Mouse (Mus musculus) intestine, embryonic 15.5 days (tissue): ENCODE measurements around the gene BC004004. TPM values are rescaled to one million over a fixed set of nuclear protein-coding genes. Genes with fewer than 3 reads are reported as not detected.

Experiments used
- ATAC-seq: fragments of 200-750 bp; cut with Nextera tagmentation; 2 replicates; pipeline ENCODE4 v1.8.0; 2017; ENCODE audit warnings: moderate TSS enrichment, moderate library complexity
- H3K27ac ChIP-seq: fragments of 300-500 bp; sonication (generic); 2 replicates; pipeline ENCODE4 v1.5.1; 2015; ENCODE audit warnings: mild to moderate bottlenecking, inconsistent platforms
- H3K27me3 ChIP-seq: fragments of 300-500 bp; sonication (generic); replicated peaks from 2 replicates; pipeline ENCODE4 v1.6.1; 2015; ENCODE audit warnings: inconsistent platforms
- H3K36me3 ChIP-seq: fragments of 300-500 bp; sonication (generic); 2 replicates; pipeline ENCODE4 v1.6.1; 2015; ENCODE audit warnings: inconsistent platforms
- H3K4me1 ChIP-seq: fragments of 300-500 bp; sonication (generic); replicated peaks from 2 replicates; pipeline ENCODE4 v1.6.1; 2015; ENCODE audit warnings: inconsistent platforms
- H3K4me2 ChIP-seq: fragments of 300-500 bp; sonication (generic); replicated peaks from 2 replicates; pipeline ENCODE4 v1.6.1; 2015; ENCODE audit warnings: mild to moderate bottlenecking, inconsistent platforms
- H3K4me3 ChIP-seq: fragments of 300-500 bp; sonication (generic); replicated peaks from 2 replicates; pipeline ENCODE4 v1.5.1; 2015; ENCODE audit warnings: inconsistent platforms
- H3K9ac ChIP-seq: fragments of 300-500 bp; sonication (generic); 2 replicates; pipeline ENCODE4 v1.6.1; 2015; ENCODE audit warnings: inconsistent platforms
- H3K9me3 ChIP-seq: fragments of 300-500 bp; sonication (generic); 2 replicates; pipeline ENCODE4 v1.6.1; 2016; ENCODE audit warnings: inconsistent platforms
- WGBS: fragments of 180-500 bp; shearing (Covaris S2); methylation state at CpG from one replicate; pipeline ENCODE4 v1.1.7; 2015; 5-methylcytosine and 5-hydroxymethylcytosine counted together
- polyA plus RNA-seq: library from polyadenylated mRNA; unstranded; fragments of >200 nt; fragmentation: Nextera tagmentation; extraction: Ambion mirVana; gene quantifications from 2 replicates; pipeline ENCODE4 v1.2.1, GENCODE M21; 2015

BC004004 gene
- polyA plus RNA-seq = 78.3 and 83.5 TPM in 2 replicates

- WGBS = 0% methylated on average over 63 of the region's 63 CpGs
- peak within 1 kb of the TSS; percentile 92 for H3K9ac ChIP-seq
- peak; percentile 92 for ATAC-seq
- peak within 1 kb of the TSS; percentile 60 for H3K4me2 ChIP-seq
- H3K9me3 ChIP-seq = no peaks in the 10 kb centered on the region
- peak within 1 kb of the TSS; percentile 94 for H3K27ac ChIP-seq
- H3K36me3 ChIP-seq = no peaks in the 10 kb centered on the region
- peaks cover 9% of the 10 kb centered on the region for H3K4me1 ChIP-seq
- no peaks in the 10 kb centered on the region for H3K27me3 ChIP-seq
- peak within 1 kb of the TSS; percentile 82 for H3K4me3 ChIP-seq
These were observed at the start of gene BC004004 for GRCm38 (mm10) chr17:29268682-29269348. BC004004 (plus strand) TSS chr17:29268788.

GRCm38 (mm10) chr17:29220631-29221030 lies 48.0 kb upstream of the BC004004 start:
- WGBS = 73% methylated on average over 14 of the region's 14 CpGs
- Histone ChIP-seq H3K27me3 (no peaks in the 10 kb centered on the region), H3K4me2 (no peak overlapping the region), H3K27ac (no peak overlapping the region), H3K9ac (no peak overlapping the region), H3K4me1 (no peaks in the 10 kb centered on the region), H3K9me3 (no peaks in the 10 kb centered on the region), H3K4me3 (no peak overlapping the region), H3K36me3 (no peaks in the 10 kb centered on the region)
- no peak for ATAC-seq

GRCm38 (mm10) chr17:29231109-29231508 lies 37.5 kb upstream of the BC004004 start:
- no peak overlapping the region for H3K4me3 ChIP-seq
- no peaks in the 10 kb centered on the region for H3K36me3 ChIP-seq
- no peaks in the 10 kb centered on the region for H3K9me3 ChIP-seq
- peaks cover 5% of the 10 kb centered on the region; the same call in 1 of the 2 replicates for H3K27me3 ChIP-seq
- no peak for ATAC-seq
- 69% methylated on average over 10 of the region's 10 CpGs for WGBS
- H3K27ac ChIP-seq = no peak overlapping the region
- peaks cover 5% of the 10 kb centered on the region for H3K4me1 ChIP-seq
- H3K9ac ChIP-seq = no peak overlapping the region
- H3K4me2 ChIP-seq = no peak overlapping the region

DNA sequence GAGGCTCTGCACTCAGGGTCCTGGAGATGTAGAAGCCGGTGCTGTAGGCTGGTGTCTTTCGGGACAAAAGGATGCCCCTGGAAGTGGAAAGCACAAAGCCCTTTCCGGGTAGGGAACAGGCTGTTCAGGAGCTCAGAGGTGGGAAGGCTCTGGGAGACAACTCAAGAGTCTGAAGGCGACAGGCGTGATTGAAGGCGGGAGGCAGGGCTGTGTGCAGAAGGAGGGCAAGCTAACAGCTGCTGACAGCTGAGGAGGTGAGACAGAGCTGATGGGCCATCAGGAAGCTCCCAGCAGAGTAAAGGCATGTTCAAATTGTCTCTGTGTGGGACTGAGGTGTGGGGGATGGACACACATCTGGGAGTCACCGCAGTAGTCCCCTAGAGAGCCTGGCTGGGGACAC lies 32.5 kb upstream of the BC004004 start:
- no peaks in the 10 kb centered on the region for H3K36me3 ChIP-seq
- H3K4me3 ChIP-seq = no peak overlapping the region
- no peak overlapping the region for H3K27ac ChIP-seq
- WGBS = 66% methylated on average over 7 of the region's 7 CpGs
- H3K9ac ChIP-seq = no peak overlapping the region
- H3K27me3 ChIP-seq = peaks cover 25% of the 10 kb centered on the region
- H3K9me3 ChIP-seq = no peaks in the 10 kb centered on the region
- H3K4me2 ChIP-seq = peak overlapping the region; percentile 92
- no peak for ATAC-seq
- H3K4me1 ChIP-seq = peaks cover 28% of the 10 kb centered on the region

DNA sequence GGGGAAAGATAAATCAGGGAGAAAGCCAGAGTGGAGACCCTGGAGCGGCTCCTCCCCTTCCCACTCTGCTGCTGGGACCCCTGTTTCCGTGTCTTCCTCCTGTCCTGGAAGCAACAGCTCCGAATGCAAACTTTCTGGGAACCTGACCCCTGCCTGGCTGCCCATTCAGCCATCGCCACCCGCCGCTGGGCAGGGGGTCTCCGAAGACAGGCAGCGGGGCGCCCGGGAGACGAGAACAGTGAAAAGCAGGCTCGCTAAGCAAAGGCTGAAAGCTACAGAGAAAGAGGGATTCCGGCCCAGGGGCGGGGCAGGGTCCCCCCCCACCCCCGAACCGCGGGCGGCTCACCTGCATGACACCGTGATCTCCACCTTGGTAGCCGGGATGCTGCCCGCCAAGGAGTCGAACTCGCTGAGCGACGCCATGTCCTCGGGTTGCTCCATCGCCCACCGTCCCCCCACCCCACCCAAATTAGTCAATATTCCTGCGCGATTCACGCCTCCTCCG lies 31.3 kb upstream of the BC004004 start:
- Histone ChIP-seq H3K9ac (peak overlapping the region; percentile 48), H3K27me3 (peaks cover 25% of the 10 kb centered on the region), H3K4me3 (peak overlapping the region; percentile 58), H3K36me3 (no peaks in the 10 kb centered on the region), H3K4me1 (peaks cover 28% of the 10 kb centered on the region), H3K4me2 (peak overlapping the region; percentile 92), H3K27ac (no peak overlapping the region), H3K9me3 (no peaks in the 10 kb centered on the region)
- ATAC-seq = 0 out of 2 replicates have a peak, but pooled peaks have one; percentile 10
- under 1% methylated on average over 32 of the region's 32 CpGs for WGBS

GRCm38 (mm10) chr17:29237772-29238420 lies 30.7 kb upstream of the BC004004 start, which contains the start of gene Cpne5:
Cpne5 (minus strand) TSS chr17:29238167.
- peaks cover 28% of the 10 kb centered on the region for H3K4me1 ChIP-seq
- H3K9ac ChIP-seq = peak within 1 kb of the TSS; percentile 48
- H3K36me3 ChIP-seq = no peaks in the 10 kb centered on the region
- no peak within 1 kb of the TSS for H3K27ac ChIP-seq
- peaks cover 25% of the 10 kb centered on the region for H3K27me3 ChIP-seq
- peak within 1 kb of the TSS; percentile 58 for H3K4me3 ChIP-seq
- no peaks in the 10 kb centered on the region for H3K9me3 ChIP-seq
- ATAC-seq = peak; percentile 78
- WGBS = under 1% methylated on average over 58 of the region's 73 CpGs
- peak within 1 kb of the TSS; percentile 92 for H3K4me2 ChIP-seq

- peak overlapping the region; percentile 92 for H3K4me2 ChIP-seq
- peaks cover 25% of the 10 kb centered on the region for H3K4me1 ChIP-seq
- H3K9me3 ChIP-seq = no peaks in the 10 kb centered on the region
- no peak overlapping the region for H3K27ac ChIP-seq
- ATAC-seq = 0 out of 2 replicates have a peak, but pooled peaks have one; percentile 12
- 4% methylated on average over 21 of the region's 23 CpGs for WGBS
- H3K4me3 ChIP-seq = peak overlapping the region; percentile 58
- no peaks in the 10 kb centered on the region for H3K36me3 ChIP-seq
- peak overlapping the region; percentile 48; the same call in 1 of the 2 replicates for H3K9ac ChIP-seq
- H3K27me3 ChIP-seq = peaks cover 25% of the 10 kb centered on the region
These were observed 30.1 kb upstream of the BC004004 start for GRCm38 (mm10) chr17:29238421-29238945.

DNA sequence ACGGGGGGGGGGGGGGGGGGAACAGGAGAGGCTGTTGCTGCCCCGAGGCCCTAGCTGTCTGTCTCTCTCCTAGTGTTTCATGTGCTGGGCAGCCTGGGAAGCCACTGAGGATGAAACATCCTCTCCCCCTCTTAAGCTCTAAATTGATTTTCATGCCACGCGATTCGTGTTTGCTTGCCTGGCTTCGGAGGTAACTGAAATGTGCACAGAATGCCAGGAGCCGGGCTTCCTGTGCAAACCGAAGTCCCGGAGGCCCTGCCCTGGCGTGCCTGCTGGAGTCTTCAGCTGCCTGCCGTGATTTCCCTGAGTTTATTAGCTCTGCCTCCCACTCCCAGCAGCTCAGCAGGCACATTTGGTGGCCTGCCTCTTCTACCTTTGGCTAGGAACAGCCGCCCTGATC lies 23.7 kb upstream of the BC004004 start:
- H3K27me3 ChIP-seq = no peaks in the 10 kb centered on the region
- no peaks in the 10 kb centered on the region for H3K9me3 ChIP-seq
- H3K4me3 ChIP-seq = no peak overlapping the region
- no peak overlapping the region for H3K9ac ChIP-seq
- H3K36me3 ChIP-seq = 0 out of 2 replicates have a peak, but pooled peaks cover 3% of the 10 kb centered on the region
- peaks cover 17% of the 10 kb centered on the region for H3K4me1 ChIP-seq
- no peak overlapping the region for H3K4me2 ChIP-seq
- H3K27ac ChIP-seq = no peak overlapping the region
- WGBS = 40% methylated on average over 11 of the region's 12 CpGs
- ATAC-seq = no peak

DNA sequence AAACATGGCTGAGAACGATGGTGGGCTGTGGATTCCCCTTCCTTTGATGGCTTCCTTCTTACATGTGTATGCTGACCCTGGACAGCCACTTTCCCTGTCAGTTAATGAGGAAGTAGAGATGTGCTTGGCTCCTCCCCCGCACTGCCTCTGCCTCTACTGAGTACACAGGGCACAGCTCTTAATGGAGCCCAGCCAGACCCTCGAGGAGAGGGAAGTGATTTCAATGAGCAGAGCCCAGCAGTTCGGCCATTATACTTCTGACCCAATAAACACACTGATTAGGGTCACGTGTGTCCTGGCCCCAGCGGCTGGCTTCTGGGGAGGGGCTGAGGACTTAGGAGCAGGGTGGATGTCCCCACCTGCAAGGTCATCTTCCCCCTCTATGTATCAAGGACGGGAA lies 22.9 kb upstream of the BC004004 start:
- no peaks in the 10 kb centered on the region for H3K9me3 ChIP-seq
- 36% methylated on average over 7 of the region's 7 CpGs for WGBS
- H3K36me3 ChIP-seq = 0 out of 2 replicates have a peak, but pooled peaks cover 9% of the 10 kb centered on the region
- H3K4me3 ChIP-seq = no peak overlapping the region
- peak; percentile 41 for ATAC-seq
- H3K27me3 ChIP-seq = no peaks in the 10 kb centered on the region
- no peak overlapping the region for H3K4me2 ChIP-seq
- H3K4me1 ChIP-seq = peaks cover 17% of the 10 kb centered on the region
- H3K9ac ChIP-seq = no peak overlapping the region
- no peak overlapping the region for H3K27ac ChIP-seq

- Histone ChIP-seq H3K9ac (no peak overlapping the region), H3K27ac (no peak overlapping the region), H3K27me3 (no peaks in the 10 kb centered on the region), H3K4me2 (no peak overlapping the region), H3K4me3 (no peak overlapping the region), H3K4me1 (peaks cover 22% of the 10 kb centered on the region), H3K36me3 (peaks cover 15% of the 10 kb centered on the region; the same call in 1 of the 2 replicates), H3K9me3 (no peaks in the 10 kb centered on the region)
- ATAC-seq = peak; percentile 48; the same call in 1 of the 2 replicates
- WGBS = 20% methylated on average over 5 of the region's 5 CpGs
These were observed 22.0 kb upstream of the BC004004 start for GRCm38 (mm10) chr17:29246602-29247001.

GRCm38 (mm10) chr17:29247881-29248280 lies 20.7 kb upstream of the BC004004 start:
- Histone ChIP-seq H3K4me1 (peaks cover 31% of the 10 kb centered on the region), H3K9ac (no peak overlapping the region), H3K36me3 (peaks cover 20% of the 10 kb centered on the region; the same call in 1 of the 2 replicates), H3K4me3 (no peak overlapping the region), H3K4me2 (no peak overlapping the region), H3K9me3 (no peaks in the 10 kb centered on the region), H3K27me3 (no peaks in the 10 kb centered on the region), H3K27ac (0 out of 2 replicates have a peak overlapping the region, but pooled peaks have one; percentile 27)
- no peak for ATAC-seq
- 70% methylated on average over 13 of the region's 13 CpGs for WGBS

- no peak overlapping the region for H3K9ac ChIP-seq
- WGBS = 62% methylated on average over 9 of the region's 9 CpGs
- peaks cover 31% of the 10 kb centered on the region for H3K4me1 ChIP-seq
- ATAC-seq = no peak
- H3K36me3 ChIP-seq = peaks cover 31% of the 10 kb centered on the region; the same call in 1 of the 2 replicates
- H3K27me3 ChIP-seq = no peaks in the 10 kb centered on the region
- H3K9me3 ChIP-seq = no peaks in the 10 kb centered on the region
- H3K27ac ChIP-seq = no peak overlapping the region
- H3K4me2 ChIP-seq = no peak overlapping the region
- no peak overlapping the region for H3K4me3 ChIP-seq
These were observed 19.1 kb upstream of the BC004004 start for GRCm38 (mm10) chr17:29249512-29249911.
